Mouse (Mus musculus) CH12.LX (cell line): ENCODE measurements at regions not wholly inside any gene's neighbourhood (a gene's known extent, or its start where the extent isn't known, plus 50 kb on each side); places are given as distances from the start of the nearest gene placed in this dataset.

Source experiments
- DNase-seq: peaks from one replicate; pipeline ENCODE4 v3.0.0-alpha.2; 2013; ENCODE audit errors: extremely low read depth
- H3K27ac ChIP-seq: 2 replicates; pipeline ENCODE4 v1.5.1; 2012; ENCODE audit warnings: low read depth, mild to moderate bottlenecking, control low read depth, moderate library complexity; ENCODE audit not compliant: insufficient read depth
- H3K27me3 ChIP-seq: replicated peaks from 2 replicates; pipeline ENCODE3; 2012; ENCODE audit warnings: inconsistent platforms
- H3K36me3 ChIP-seq, 2 experiments: replicated peaks in 1 of 2; 2 replicates each; pipeline versions ENCODE3 to v1.6.1; 2012; ENCODE audit warnings: inconsistent platforms in 1 of 2, low read length in 1 of 2, mild to moderate bottlenecking in 1 of 2, mixed read lengths in 1 of 2, moderate library complexity in 1 of 2; ENCODE audit not compliant: control insufficient read depth in 1 of 2, insufficient read depth in 1 of 2
- H3K4me1 ChIP-seq, 2 experiments: 2 replicates each; pipeline ENCODE4 v1.6.1; 2012; ENCODE audit warnings: inconsistent platforms in 1 of 2, moderate library complexity in 1 of 2; ENCODE audit not compliant: insufficient read depth in 2 of 2, control insufficient read depth in 1 of 2
- H3K4me2 ChIP-seq: 2 replicates; pipeline ENCODE4 v1.6.1; 2012; ENCODE audit warnings: low read depth, mild to moderate bottlenecking, control low read depth; ENCODE audit not compliant: poor library complexity, insufficient read depth, severe bottlenecking
- H3K4me3 ChIP-seq, 3 experiments: fragments of 150-350 bp in 1 of 3; sonication (generic) in 1 of 3; replicated peaks in 1 of 3; 2 replicates each; pipeline versions ENCODE3 to v1.5.1; 2011 to 2012; ENCODE audit warnings: low read depth in 2 of 3, low read length in 2 of 3, mild to moderate bottlenecking in 2 of 3, moderate library complexity in 2 of 3, control low read depth in 1 of 3, improper control_type of control experiment in 1 of 3, inconsistent platforms in 1 of 3, mixed read lengths in 1 of 3; ENCODE audit not compliant: poor library complexity in 1 of 3
- H3K79me2 ChIP-seq: replicated peaks from 2 replicates; pipeline ENCODE4 v1.6.1; 2012; ENCODE audit warnings: mild to moderate bottlenecking, moderate library complexity; ENCODE audit not compliant: control insufficient read depth, poor library complexity, insufficient read depth, severe bottlenecking; ENCODE audit errors: extremely low read depth
- H3K9ac ChIP-seq: 2 replicates; pipeline ENCODE4 v1.6.1; 2012; ENCODE audit warnings: low read depth, mild to moderate bottlenecking, control low read depth, moderate library complexity; ENCODE audit not compliant: insufficient read depth
- H3K9me3 ChIP-seq: replicated peaks from 2 replicates; pipeline ENCODE3; 2012; ENCODE audit warnings: low read length, inconsistent platforms, mixed read lengths
- BHLHE40 ChIP-seq: IDR thresholded peaks from 2 replicates; pipeline ENCODE4 v1.6.1; 2011; ENCODE audit warnings: mild to moderate bottlenecking, low read depth, low read length, improper control_type of control experiment
- CHD1 ChIP-seq: IDR thresholded peaks from 2 replicates; pipeline ENCODE4 v1.6.1; 2012; ENCODE audit warnings: low read depth, low read length, improper control_type of control experiment, inconsistent platforms
- CHD2 ChIP-seq: IDR thresholded peaks from 2 replicates; pipeline ENCODE4 v1.6.1; 2011; ENCODE audit warnings: low read length, improper control_type of control experiment
- CTCF ChIP-seq, 2 experiments: IDR thresholded peaks in 1 of 2; conservative IDR thresholded peaks in 1 of 2; 2 replicates each; pipeline ENCODE4 v1.5.1; 2011 to 2012; ENCODE audit warnings: low read depth in 2 of 2, low read length in 2 of 2, improper control_type of control experiment in 1 of 2, inconsistent platforms in 1 of 2, mild to moderate bottlenecking in 1 of 2, moderate library complexity in 1 of 2
- ELF1 ChIP-seq: IDR thresholded peaks from 2 replicates; pipeline ENCODE4 v1.6.1; 2014; ENCODE audit warnings: low read depth, mild to moderate bottlenecking, inconsistent platforms, low read length, improper control_type of control experiment
- ETS1 ChIP-seq: conservative IDR thresholded peaks from 2 replicates; pipeline ENCODE4 v1.6.1; 2012; ENCODE audit warnings: low read depth, mild to moderate bottlenecking, inconsistent platforms, low read length, improper control_type of control experiment, moderate library complexity
- GABPA ChIP-seq: IDR thresholded peaks from 2 replicates; pipeline ENCODE4 v1.6.1; 2012; ENCODE audit warnings: low read depth, low read length, improper control_type of control experiment, inconsistent platforms; ENCODE audit not compliant: insufficient replicate concordance
- HCFC1 ChIP-seq: IDR thresholded peaks from 2 replicates; pipeline ENCODE4 v1.6.1; 2012; ENCODE audit warnings: low read depth, mild to moderate bottlenecking, inconsistent platforms, low read length, improper control_type of control experiment
- IRF4 ChIP-seq: IDR thresholded peaks from 2 replicates; pipeline ENCODE4 v1.6.1; 2014; ENCODE audit warnings: low read depth, mild to moderate bottlenecking, inconsistent platforms, low read length, improper control_type of control experiment
- JUND ChIP-seq: conservative IDR thresholded peaks from 2 replicates; pipeline ENCODE4 v1.6.1; 2011; ENCODE audit warnings: low read depth, low read length, improper control_type of control experiment
- KAT2A ChIP-seq: IDR thresholded peaks from 2 replicates; pipeline ENCODE4 v1.6.1; 2012; ENCODE audit warnings: low read length, improper control_type of control experiment, inconsistent platforms; ENCODE audit not compliant: insufficient replicate concordance
- MAFK ChIP-seq: IDR thresholded peaks from 2 replicates; pipeline ENCODE4 v1.6.1; 2011; ENCODE audit warnings: low read length, improper control_type of control experiment; ENCODE audit not compliant: insufficient replicate concordance
- MXI1 ChIP-seq: IDR thresholded peaks from 2 replicates; pipeline ENCODE4 v1.6.1; 2011; ENCODE audit warnings: mild to moderate bottlenecking, low read depth, low read length, improper control_type of control experiment
- PAX5 ChIP-seq: IDR thresholded peaks from 2 replicates; pipeline ENCODE4 v1.6.1; 2012; ENCODE audit warnings: low read length, inconsistent platforms, mixed read lengths
- POLR2AphosphoS2 ChIP-seq: IDR thresholded peaks from 2 replicates; pipeline ENCODE4 v1.6.1; 2011; ENCODE audit warnings: low read depth, low read length, improper control_type of control experiment
- RCOR1 ChIP-seq: conservative IDR thresholded peaks from 2 replicates; pipeline ENCODE4 v1.6.1; 2012; ENCODE audit warnings: low read depth, mild to moderate bottlenecking, inconsistent platforms, low read length, improper control_type of control experiment
- TBP ChIP-seq: conservative IDR thresholded peaks from 2 replicates; pipeline ENCODE4 v1.6.1; 2011; ENCODE audit warnings: low read depth, low read length, improper control_type of control experiment
- USF2 ChIP-seq: conservative IDR thresholded peaks from 2 replicates; pipeline ENCODE4 v1.6.1; 2011; ENCODE audit warnings: low read depth, low read length, improper control_type of control experiment
- ZC3H11A ChIP-seq: IDR thresholded peaks from 2 replicates; pipeline ENCODE4 v1.6.1; 2012; ENCODE audit warnings: low read depth, mild to moderate bottlenecking, inconsistent platforms, low read length, improper control_type of control experiment
- ZMIZ1 ChIP-seq: IDR thresholded peaks from 2 replicates; pipeline ENCODE4 v1.6.1; 2012; ENCODE audit warnings: low read depth, mild to moderate bottlenecking, inconsistent platforms, low read length, improper control_type of control experiment
- dilution Hi-C: fragments of 300-500 bp; cut with MboI; formaldehyde crosslinking; loops from 2 replicates; pipeline ENCODE4 v1.14.3; 2020; ENCODE audit warnings: low sequenced_read_pairs; ENCODE audit not compliant: extremely low pct_unique_long_range_greater_than_20kb, extremely low pct_ligation_motif_present
- in situ Hi-C: fragments of 300-500 bp; cut with MboI; formaldehyde crosslinking; loops from 3 replicates; pipeline ENCODE4 v1.14.3; 2019; ENCODE audit warnings: low sequenced_read_pairs, low pct_ligation_motif_present, low pct_unique_long_range_greater_than_20kb, mixed read lengths

- in situ Hi-C loops, result no loop called here
- Histone ChIP-seq H3K79me2 (no peaks in the 10 kb centered on the region), H3K27ac (no peak overlapping the region), H3K4me3 (no peak overlapping the region), H3K9me3 (no peaks in the 10 kb centered on the region), H3K4me2 (no peak overlapping the region), H3K4me1 (peaks cover 0 to 5% of the 10 kb centered on the region in 2 experiments; a peak in 2 of 4 replicates), H3K9ac (no peak overlapping the region), H3K36me3 (no peaks in the 10 kb centered on the region), H3K27me3 (no peaks in the 10 kb centered on the region)
- TF ChIP-seq RCOR1 (no peak), MXI1 (no peak), ETS1 (no peak), MAFK (no peak), PAX5 (no peak), ELF1 (no peak), CTCF (conservative IDR thresholded peaks at IDR 0.05 in 1 of 2, IDR thresholded peaks at IDR 0.05 in 1 of 2; ENCODE audit: low read depth in 2 of 2, low read length in 2 of 2) (no peak), CHD2 (no peak)
- peak; percentile 8 for DNase-seq
- dilution Hi-C loops, result no loop called here
These were observed 260.4 kb upstream of the P2ry1 start for GRCm38 (mm10) chr3:60742232-60742631.

- no peaks in the 10 kb centered on the region for H3K9me3 ChIP-seq
- H3K36me3 ChIP-seq, result no peaks in the 10 kb centered on the region
- dilution Hi-C loops, result no loop called here
- no peak overlapping the region for H3K9ac ChIP-seq
- no peak overlapping the region for H3K4me2 ChIP-seq
- TF ChIP-seq IRF4 (no peak), MXI1 (no peak), BHLHE40 (no peak), ZC3H11A (no peak), KAT2A (no peak), TBP (no peak), CHD1 (no peak), GABPA (no peak), USF2 (no peak), HCFC1 (no peak), PAX5 (no peak), POLR2AphosphoS2 (no peak), ZMIZ1 (no peak), JUND (no peak), RCOR1 (no peak), MAFK (no peak)
- peaks cover 0 to 5% of the 10 kb centered on the region in 2 experiments; a peak in 2 of 4 replicates for H3K4me1 ChIP-seq
- DNase-seq, result peak; percentile 3
- in situ Hi-C loops, result no loop called here
- H3K4me3 ChIP-seq, result no peak overlapping the region
- no peaks in the 10 kb centered on the region for H3K27me3 ChIP-seq
- H3K27ac ChIP-seq, result no peak overlapping the region
- H3K79me2 ChIP-seq, result no peaks in the 10 kb centered on the region
These were observed 257.5 kb upstream of the P2ry1 start for GRCm38 (mm10) chr3:60745075-60745474.
